Mouse (Mus musculus): Measurements from ENCODE around the gene Cxcl17. TPM values are rescaled to one million over a fixed set of nuclear protein-coding genes. Genes with fewer than 3 reads are reported as not detected.
A peak's percentile ranks its signal among the peaks of the same experiment; 100 is the strongest.

Gene Cxcl17
- polyA plus RNA-seq, 1 experiment from 2014 or later, result 0.30 TPM

GRCm38 (mm10) chr7:25395558-25396521, 16.8 kb downstream of the Cxcl17 start:
- Histone ChIP-seq H3K27me3 (no peaks in the 10 kb centered on the region), H3K9me3 (replicated peaks) (no peaks in the 10 kb centered on the region), H3K27ac (peak overlapping the region; percentile 76), H3K9ac (peak overlapping the region; percentile 76), H3K4me3 (peak overlapping the region; percentile 62), H3K4me2 (replicated peaks) (peak overlapping the region; percentile 75), H3K4me1 (peaks cover 19% of the 10 kb centered on the region), H3K36me3 (no peaks in the 10 kb centered on the region)
- WGBS, result 7% methylated on average over 51 of the region's 52 CpGs
- peak; percentile 96 for ATAC-seq (ENCODE audit: low FRiP score)

- Histone ChIP-seq H3K36me3 (no peaks in the 10 kb centered on the region), H3K27me3 (no peaks in the 10 kb centered on the region), H3K9ac (peak overlapping the region; percentile 76), H3K9me3 (replicated peaks) (no peaks in the 10 kb centered on the region), H3K4me2 (replicated peaks) (peak overlapping the region; percentile 75), H3K27ac (peak overlapping the region; percentile 76; the same call in 1 of the 2 replicates), H3K4me1 (peaks cover 26% of the 10 kb centered on the region), H3K4me3 (peak overlapping the region; percentile 62)
- ATAC-seq (ENCODE audit: low FRiP score), result peak; percentile 55
- under 1% methylated on average over 22 of the region's 22 CpGs for whole genome bisulfite sequencing
These were observed 17.5 kb downstream of the Cxcl17 start for GRCm38 (mm10) chr7:25395186-25395557.

GRCm38 (mm10) chr7:25394754-25395153, 17.9 kb downstream of the Cxcl17 start:
- Histone ChIP-seq H3K9me3 (replicated peaks) (no peaks in the 10 kb centered on the region), H3K4me3 (peak overlapping the region; percentile 62), H3K27ac (no peak overlapping the region), H3K4me1 (peaks cover 30% of the 10 kb centered on the region), H3K27me3 (no peaks in the 10 kb centered on the region), H3K4me2 (replicated peaks) (peak overlapping the region; percentile 75), H3K9ac (peak overlapping the region; percentile 76), H3K36me3 (no peaks in the 10 kb centered on the region)
- no peak for ATAC-seq (ENCODE audit: low FRiP score)
- WGBS, result 19% methylated on average over 7 of the region's 7 CpGs

GRCm38 (mm10) chr7:25393451-25394210, 19.1 kb downstream of the Cxcl17 start:
- Histone ChIP-seq H3K4me2 (replicated peaks) (peak overlapping the region; percentile 75; the same call in 1 of the 2 replicates), H3K27me3 (no peaks in the 10 kb centered on the region), H3K27ac (no peak overlapping the region), H3K9me3 (replicated peaks) (no peaks in the 10 kb centered on the region), H3K9ac (no peak overlapping the region), H3K4me3 (no peak overlapping the region), H3K36me3 (no peaks in the 10 kb centered on the region), H3K4me1 (peaks cover 30% of the 10 kb centered on the region)
- 75% methylated on average over 8 of the region's 8 CpGs for WGBS
- ATAC-seq (ENCODE audit: low FRiP score), result no peak

- Histone ChIP-seq H3K36me3 (peaks cover 5% of the 10 kb centered on the region), H3K27ac (no peak overlapping the region), H3K4me2 (replicated peaks) (no peak overlapping the region), H3K4me3 (no peak overlapping the region), H3K9me3 (replicated peaks) (no peaks in the 10 kb centered on the region), H3K27me3 (no peaks in the 10 kb centered on the region), H3K4me1 (peaks cover 30% of the 10 kb centered on the region), H3K9ac (no peak overlapping the region)
- WGBS, result 45% methylated on average over 7 of the region's 7 CpGs
- ATAC-seq (ENCODE audit: low FRiP score), result no peak
These were observed 19.8 kb downstream of the Cxcl17 start for GRCm38 (mm10) chr7:25392851-25393250.

- Histone ChIP-seq H3K9me3 (replicated peaks) (no peaks in the 10 kb centered on the region), H3K9ac (no peak overlapping the region), H3K27me3 (no peaks in the 10 kb centered on the region), H3K36me3 (peaks cover 14% of the 10 kb centered on the region), H3K27ac (no peak overlapping the region), H3K4me3 (no peak overlapping the region), H3K4me2 (replicated peaks) (no peak overlapping the region), H3K4me1 (peaks cover 30% of the 10 kb centered on the region)
- 81% methylated on average over 2 of the region's 2 CpGs for WGBS
- ATAC-seq (ENCODE audit: low FRiP score), result no peak
These were observed 20.7 kb downstream of the Cxcl17 start for GRCm38 (mm10) chr7:25391856-25392453.

GRCm38 (mm10) chr7:25390986-25391385, 21.7 kb downstream of the Cxcl17 start:
- no peak for ATAC-seq (ENCODE audit: low FRiP score)
- Histone ChIP-seq H3K36me3 (peaks cover 19% of the 10 kb centered on the region), H3K4me3 (no peak overlapping the region), H3K9me3 (replicated peaks) (no peaks in the 10 kb centered on the region), H3K4me1 (peaks cover 30% of the 10 kb centered on the region), H3K9ac (0 out of 2 replicates have a peak overlapping the region, but pooled peaks have one; percentile 20), H3K4me2 (replicated peaks) (no peak overlapping the region), H3K27ac (no peak overlapping the region), H3K27me3 (no peaks in the 10 kb centered on the region)
- 56% methylated on average over 2 of the region's 2 CpGs for WGBS

GRCm38 (mm10) chr7:25390054-25390770, 22.5 kb downstream of the Cxcl17 start:
- no peak for ATAC-seq (ENCODE audit: low FRiP score)
- Histone ChIP-seq H3K36me3 (peaks cover 27% of the 10 kb centered on the region), H3K4me2 (replicated peaks) (no peak overlapping the region), H3K9ac (no peak overlapping the region), H3K27me3 (no peaks in the 10 kb centered on the region), H3K4me3 (no peak overlapping the region), H3K9me3 (replicated peaks) (no peaks in the 10 kb centered on the region), H3K4me1 (peaks cover 30% of the 10 kb centered on the region), H3K27ac (no peak overlapping the region)
- WGBS, result 45% methylated on average over 8 of the region's 8 CpGs

GRCm38 (mm10) chr7:25388916-25389315, 23.8 kb downstream of the Cxcl17 start:
- Histone ChIP-seq H3K9ac (no peak overlapping the region), H3K4me1 (peaks cover 20% of the 10 kb centered on the region), H3K36me3 (peaks cover 40% of the 10 kb centered on the region), H3K4me3 (no peak overlapping the region), H3K9me3 (replicated peaks) (no peaks in the 10 kb centered on the region), H3K4me2 (replicated peaks) (no peak overlapping the region), H3K27ac (no peak overlapping the region), H3K27me3 (no peaks in the 10 kb centered on the region)
- no peak for ATAC-seq (ENCODE audit: low FRiP score)
- WGBS, result 91% methylated on average over 7 of the region's 7 CpGs

GRCm38 (mm10) chr7:25387811-25388440, 24.8 kb downstream of the Cxcl17 start:
- H3K4me3 ChIP-seq, result no peak overlapping the region
- no peak for ATAC-seq (ENCODE audit: low FRiP score)
- peaks cover 50% of the 10 kb centered on the region for H3K36me3 ChIP-seq
- H3K27me3 ChIP-seq, result no peaks in the 10 kb centered on the region
- no peak overlapping the region for H3K9ac ChIP-seq
- no peak overlapping the region for H3K27ac ChIP-seq
- H3K4me1 ChIP-seq, result peaks cover 18% of the 10 kb centered on the region
- 94% methylated on average over 18 of the region's 18 CpGs for WGBS
- no peak overlapping the region for H3K4me2 ChIP-seq (replicated peaks)
- no peaks in the 10 kb centered on the region for H3K9me3 ChIP-seq (replicated peaks)

GRCm38 (mm10) chr7:25385850-25386555, 26.7 kb downstream of the Cxcl17 start:
- 90% methylated on average over 12 of the region's 12 CpGs for WGBS
- H3K27me3 ChIP-seq, result peaks cover 3% of the 10 kb centered on the region; the same call in 1 of the 2 replicates
- H3K9me3 ChIP-seq (replicated peaks), result no peaks in the 10 kb centered on the region
- H3K9ac ChIP-seq, result peak overlapping the region; percentile 32
- no peak for ATAC-seq (ENCODE audit: low FRiP score)
- H3K36me3 ChIP-seq, result peaks cover 54% of the 10 kb centered on the region
- peaks cover 12% of the 10 kb centered on the region for H3K4me1 ChIP-seq
- H3K27ac ChIP-seq, result no peak overlapping the region
- H3K4me2 ChIP-seq (replicated peaks), result no peak overlapping the region
- H3K4me3 ChIP-seq, result no peak overlapping the region

Data from hindbrain, embryonic 12.5 days (tissue).